ENCODE assay signal across 8 mouse cellular contexts in the genomic region with DNA sequence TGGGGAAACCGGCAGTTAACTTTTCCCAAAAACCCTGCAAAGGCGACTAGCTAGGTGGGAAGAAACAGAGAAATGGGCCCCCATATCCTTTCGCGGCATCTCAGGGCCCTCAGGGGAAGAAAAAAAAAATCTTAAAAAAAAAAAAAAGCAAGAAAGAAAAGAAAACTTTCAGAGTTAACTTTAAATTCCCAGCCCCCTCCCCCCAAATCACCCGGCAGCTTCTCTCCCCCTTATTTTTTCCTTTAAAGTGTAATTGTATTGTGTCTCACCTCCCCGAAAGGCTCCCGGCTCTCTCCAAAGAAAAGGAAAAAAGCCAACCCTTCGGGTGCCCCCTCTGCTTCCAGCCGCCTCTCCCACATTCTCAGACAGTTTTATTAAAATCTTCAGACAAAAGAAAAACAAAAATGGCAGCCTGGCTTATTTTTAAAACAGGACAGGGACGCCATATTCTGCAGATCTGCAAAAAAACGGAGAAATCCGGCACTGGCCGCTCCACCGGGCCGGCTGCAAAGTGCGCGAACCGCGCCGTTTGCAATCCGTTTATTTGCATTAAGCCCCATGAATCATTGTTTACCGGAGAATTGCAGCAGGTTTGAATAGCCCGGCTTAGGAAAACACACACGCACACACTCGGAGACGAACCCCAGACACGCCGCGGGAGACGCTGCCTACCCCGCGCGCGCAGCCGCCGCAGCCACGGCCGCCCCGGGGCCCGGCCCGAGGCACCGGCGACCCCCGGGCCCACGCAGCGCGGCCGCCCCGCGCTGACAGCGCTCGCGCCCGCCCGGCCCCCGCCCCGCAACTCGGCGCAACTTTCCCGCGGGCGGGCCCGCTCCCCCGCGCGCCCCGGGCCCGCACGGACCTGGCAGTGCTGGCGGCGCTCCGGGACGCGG. TPM values are rescaled to one million over a fixed set of nuclear protein-coding genes. Genes with fewer than 3 reads are reported as not detected.
DNase-seq lines count a peak whose midpoint lies in the region; ATAC-seq lines count a peak whose summit lies in the region.

No protein-coding gene starts in this region.

- H3K9me3 ChIP-seq in heart, embryonic 15.5 days (replicated peaks), result no peaks in the 10 kb centered on the region
- peaks cover 5% of the 10 kb centered on the region; the same call in 1 of the 2 replicates for H3K9me3 ChIP-seq in megakaryocyte, embryonic 14.5 days
- no peaks in the 10 kb centered on the region for H3K9me3 ChIP-seq in stomach, embryonic 16.5 days (replicated peaks; ENCODE audit: control insufficient read depth, low read length)

- no peaks in the 10 kb centered on the region for H3K36me3 ChIP-seq in heart, embryonic 15.5 days
- peaks cover 24% of the 10 kb centered on the region for H3K36me3 ChIP-seq in megakaryocyte, embryonic 14.5 days (replicated peaks; ENCODE audit: low read length)
- no peaks in the 10 kb centered on the region for H3K36me3 ChIP-seq in stomach, embryonic 16.5 days (ENCODE audit: control insufficient read depth, insufficient read depth, low read length)

- H3K4me2 ChIP-seq in heart, embryonic 15.5 days, result peak overlapping the region; percentile 81
- peak overlapping the region; percentile 83 for H3K4me2 ChIP-seq in stomach, embryonic 16.5 days (ENCODE audit: low read depth, low read length)

- H3K9ac ChIP-seq in heart, embryonic 15.5 days, result peak overlapping the region; percentile 98
- H3K9ac ChIP-seq in stomach, embryonic 16.5 days (ENCODE audit: low read length), result peak overlapping the region; percentile 100

- H3K27ac ChIP-seq in heart, embryonic 15.5 days, result peak overlapping the region; percentile 96
- peak overlapping the region; percentile 98 for H3K27ac ChIP-seq in stomach, embryonic 16.5 days (ENCODE audit: low read length)

- peaks cover 43% of the 10 kb centered on the region for H3K4me1 ChIP-seq in heart, embryonic 15.5 days (replicated peaks)
- peaks cover 72% of the 10 kb centered on the region for H3K4me1 ChIP-seq in megakaryocyte, embryonic 14.5 days
- peaks cover 29% of the 10 kb centered on the region for H3K4me1 ChIP-seq in stomach, embryonic 16.5 days (ENCODE audit: control insufficient read depth, insufficient read depth, low read length)

- H3K27me3 ChIP-seq in heart, embryonic 15.5 days, result no peaks in the 10 kb centered on the region
- H3K27me3 ChIP-seq in megakaryocyte, embryonic 14.5 days (replicated peaks), result no peaks in the 10 kb centered on the region
- no peaks in the 10 kb centered on the region for H3K27me3 ChIP-seq in stomach, embryonic 16.5 days (ENCODE audit: control insufficient read depth, insufficient read depth, low read length)

- WGBS in heart, embryonic 15.5 days, result 1% methylated on average over 58 of the region's 74 CpGs
- WGBS in stomach, embryonic 16.5 days, result under 1% methylated on average over 69 of the region's 74 CpGs

- peak overlapping the region; percentile 65 for H3K4me3 ChIP-seq in heart, embryonic 15.5 days
- peak overlapping the region; percentile 93 for H3K4me3 ChIP-seq in megakaryocyte, embryonic 14.5 days (replicated peaks)
- H3K4me3 ChIP-seq in stomach, embryonic 16.5 days (replicated peaks; ENCODE audit: low read length), result peak overlapping the region; percentile 87

- peak; percentile 38 to 62 for DNase-seq in cerebellum, adult 18-20 months
- DNase-seq in cerebellum, adult 11-12 months, result no peak
- peak; percentile 51 for DNase-seq in CD4-positive, CD25-positive, alpha-beta regulatory T cell, adult 2 months (ENCODE audit: low read depth, low spot score)
- DNase-seq in cerebellum, adult 9-11 months, result peak; percentile 48
- DNase-seq in kidney, postnatal 25 days, result peak; percentile 21 to 39

- ATAC-seq in heart, embryonic 15.5 days (replicated peaks; ENCODE audit: insufficient number of reproducible peaks, insufficient read depth, low FRiP score, low read depth), result peak; percentile 19
- ATAC-seq in stomach, embryonic 16.5 days (ENCODE audit: insufficient read depth, low FRiP score), result 0 out of 2 replicates have a peak, but pooled peaks have one; percentile 6

RNA-seq across cellular contexts. Expression of gene Zfp362, which starts 0.4 kb away (rescaled TPM):
- 14.2 and 21.1 TPM in 2 replicates for polyA plus RNA-seq in heart, embryonic 15.5 days (2015; fragmentation: Nextera tagmentation; extraction: Ambion mirVana)
- polyA plus RNA-seq in megakaryocyte, embryonic 14.5 days (2012; ENCODE audit: insufficient read depth, low replicate concordance), result 78.0 and 89.8 TPM in 2 replicates
- 24.6 and 26.0 TPM in 2 replicates for polyA plus RNA-seq in stomach, embryonic 16.5 days (2015; fragmentation: Nextera tagmentation; extraction: Ambion mirVana)

RNA-seq across cellular contexts. Expression of gene A3galt2, which starts 50.2 kb away (rescaled TPM):
- 0.04 TPM in 1 of 2 replicates, not detected in the other for polyA plus RNA-seq in heart, embryonic 15.5 days (2015; fragmentation: Nextera tagmentation; extraction: Ambion mirVana)
- 0.49 TPM in 1 of 2 replicates, not detected in the other for polyA plus RNA-seq in megakaryocyte, embryonic 14.5 days (2012; ENCODE audit: insufficient read depth, low replicate concordance)
- polyA plus RNA-seq in stomach, embryonic 16.5 days (2015; fragmentation: Nextera tagmentation; extraction: Ambion mirVana), result 0.10 TPM in 2 replicates
